9 mouse cellular contexts compared by ENCODE assay signal in genomic region chr14:54191594-54192461, GRCm38 (mm10).
A peak's percentile ranks its signal among the peaks of the same experiment; 100 is the strongest.
DNase-seq lines count a peak whose midpoint lies in the region; ATAC-seq and TF ChIP-seq lines count a peak whose summit lies in the region.
"Had no signal": no experiment of that assay in that cellular context is flagged by ENCODE, and none has a peak within 500 bp of the region (broad histone marks: within the 10 kb centered on the region; RNA-seq: fewer than 3 reads in every experiment).

No protein-coding gene starts in this region.

- H3K9ac ChIP-seq in heart, embryonic 16.5 days (ENCODE audit: low read length): no peak overlapping the region
- H3K9ac ChIP-seq: stomach, embryonic 15.5 days had no signal

- H3K9me3 ChIP-seq in heart, embryonic 16.5 days (replicated peaks; ENCODE audit: control insufficient read depth, low read length): no peaks in the 10 kb centered on the region
- H3K9me3 ChIP-seq: stomach, embryonic 15.5 days had no signal

- DNase-seq in heart, adult 11 months: peak; percentile 97
- DNase-seq in heart, postnatal 36 days: no peak
- peak; percentile 35 for DNase-seq in cerebellum, adult 9-10 months
- peak; percentile 37 to 55 for DNase-seq in layer of hippocampus, adult 2 months (ENCODE audit: low spot score in 2 of 2)
- no peak for DNase-seq in lung, postnatal 25 days (ENCODE audit: low spot score)
- no peak for DNase-seq in thymus, postnatal 10 days (ENCODE audit: low spot score in 2 of 2)

- ATAC-seq in heart, embryonic 16.5 days (replicated peaks; ENCODE audit: extremely low read depth, insufficient read depth, low FRiP score): no peak

- no peak for TF ChIP-seq POLR2A in small intestine, adult 2 months (IDR thresholded peaks at IDR 0.05; ENCODE audit: low read depth, low read length)

- peaks cover 13% of the 10 kb centered on the region for H3K4me1 ChIP-seq in heart, embryonic 16.5 days (ENCODE audit: control insufficient read depth, insufficient read depth, low read length)
- H3K4me1 ChIP-seq in small intestine, adult 2 months (ENCODE audit: control insufficient read depth, insufficient read depth, insufficient read length, low read length): peaks cover 4% of the 10 kb centered on the region; the same call in 1 of the 2 replicates

- H3K27ac ChIP-seq in heart, embryonic 16.5 days (ENCODE audit: low read length): peak overlapping the region; percentile 82
- peak overlapping the region; percentile 91 for H3K27ac ChIP-seq in layer of hippocampus, adult 2 months
- H3K27ac ChIP-seq in small intestine, adult 2 months (ENCODE audit: insufficient read depth, low read depth, low read length): peak overlapping the region; percentile 21; the same call in 1 of the 2 replicates

- WGBS in heart, embryonic 16.5 days: 66% methylated on average over 18 of the region's 18 CpGs
- WGBS in small intestine, adult 2 months: 82% methylated on average over 18 of the region's 18 CpGs

- no peaks in the 10 kb centered on the region for H3K36me3 ChIP-seq in heart, embryonic 16.5 days (ENCODE audit: control insufficient read depth, insufficient read depth)
- H3K36me3 ChIP-seq in small intestine, adult 2 months (ENCODE audit: control insufficient read depth, insufficient read depth, low read length): no peaks in the 10 kb centered on the region
- H3K36me3 ChIP-seq: stomach, embryonic 15.5 days had no signal

- no peaks in the 10 kb centered on the region for H3K27me3 ChIP-seq in heart, embryonic 16.5 days (ENCODE audit: control insufficient read depth, insufficient read depth, low read length)
- H3K27me3 ChIP-seq in small intestine, adult 2 months (ENCODE audit: control insufficient read depth, insufficient read depth, low read length): no peaks in the 10 kb centered on the region
- H3K27me3 ChIP-seq: stomach, embryonic 15.5 days had no signal

- no peak overlapping the region for H3K4me2 ChIP-seq in heart, embryonic 16.5 days (ENCODE audit: low read depth, low read length)
- H3K4me2 ChIP-seq: stomach, embryonic 15.5 days had no signal

- TF ChIP-seq CTCF in layer of hippocampus, adult 2 months (conservative IDR thresholded peaks at IDR 0.05): no peak
- no peak for TF ChIP-seq CTCF in small intestine, adult 2 months (IDR thresholded peaks at IDR 0.05; ENCODE audit: extremely low read depth, insufficient read length, insufficient replicate concordance, low read depth, low read length)

- H3K4me3 ChIP-seq in heart, embryonic 16.5 days (ENCODE audit: low read length): no peak overlapping the region
- no peak overlapping the region; the same call in 1 of the 2 replicates for H3K4me3 ChIP-seq in layer of hippocampus, adult 2 months
- H3K4me3 ChIP-seq in small intestine, adult 2 months (ENCODE audit: low read depth, low read length): no peak overlapping the region
- H3K4me3 ChIP-seq: stomach, embryonic 15.5 days had no signal

- intact Hi-C loops in heart, postnatal 36 days (cut with DNase I): no loop called here

Comparison
In these comparisons a context has a peak if more than half of its experiments do, and no peak if none do; other contexts are left out.
1. DNase-seq: peak in heart, adult 11 months (single experiment), cerebellum, adult 9-10 months (single experiment) and layer of hippocampus, adult 2 months (2 of 2); none in heart, postnatal 36 days (0 of 2), lung, postnatal 25 days (single experiment) and thymus, postnatal 10 days (0 of 2).
2. H3K27ac ChIP-seq: peak in every context shown above with its lines; median percentile 91 in layer of hippocampus, adult 2 months; 82 in heart, embryonic 16.5 days; 21 in small intestine, adult 2 months.